Mouse (Mus musculus) E14TG2a.4 (cell line): ENCODE data around the gene Gm5141.
"Not testable (repeated sequence)": the region's sequence is repeated elsewhere in the genome, so short reads cannot be mapped to it uniquely, and the experiment has no call there.

Experiments used
- CTCF ChIP-seq: conservative IDR thresholded peaks from 2 replicates; pipeline ENCODE4 v1.5.1; 2014; ENCODE audit warnings: low read length
- NANOG ChIP-seq: IDR thresholded peaks from 2 replicates; pipeline ENCODE4 v1.6.1; 2014; ENCODE audit warnings: borderline replicate concordance, low read length, mixed read lengths
- POU5F1 ChIP-seq: IDR thresholded peaks from 2 replicates; pipeline ENCODE4 v1.6.1; 2014; ENCODE audit warnings: low read length, borderline replicate concordance

DNA sequence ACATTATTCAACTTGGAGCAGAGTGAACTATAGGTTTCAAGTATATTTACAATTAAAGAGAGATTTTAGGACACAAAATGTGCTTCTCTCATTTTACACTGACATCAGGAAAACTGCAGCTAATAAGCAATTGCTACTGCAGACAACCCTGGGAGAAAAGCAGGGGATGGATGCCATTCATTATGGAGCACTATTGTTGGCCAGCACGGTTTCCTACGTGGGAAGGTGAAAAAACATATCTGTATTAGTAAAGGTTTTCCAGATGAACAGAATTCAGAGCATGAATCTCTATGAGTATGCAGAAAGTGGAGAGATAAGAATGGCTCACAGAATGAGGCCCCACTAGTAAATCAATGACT lies 506 bp upstream of the Gm5141 start:
- TF ChIP-seq CTCF, POU5F1, NANOG: not testable (repeated sequence)
